Mouse (Mus musculus): ENCODE results near the gene Neu3. TPM values are rescaled to one million over a fixed set of nuclear protein-coding genes. Genes with fewer than 3 reads are reported as not detected.

The Neu3 gene
- total RNA-seq (2021), result 1 to 10 TPM; 3.1 to 3.6 TPM

- DNase-seq, result peak; percentile 97
Measured at GRCm38 (mm10) chr7:99828083-99828570, at the start of gene Neu3. Gene Neu3 (minus strand): TSS chr7:99828417.

GRCm38 (mm10) chr7:99876345-99876744 lies 48.1 kb upstream of the Neu3 start:
- peak; percentile 90 for DNase-seq

GRCm38 (mm10) chr7:99875891-99876290 lies 47.7 kb upstream of the Neu3 start:
- no peak for DNase-seq

- DNase-seq, result no peak
Measured at GRCm38 (mm10) chr7:99873965-99874364, 45.7 kb upstream of the Neu3 start.

- DNase-seq, result no peak
Measured at GRCm38 (mm10) chr7:99869296-99869695, 41.1 kb upstream of the Neu3 start.

- DNase-seq, result no peak
Measured at GRCm38 (mm10) chr7:99865219-99865618, 37.0 kb upstream of the Neu3 start.

- DNase-seq, result no peak
Measured at GRCm38 (mm10) chr7:99864241-99865028, 36.2 kb upstream of the Neu3 start.

- DNase-seq, result no peak
Measured at GRCm38 (mm10) chr7:99863362-99863761, 35.1 kb upstream of the Neu3 start, which contains the start of gene Spcs2. Gene Spcs2 (minus strand): TSS chr7:99863462.

GRCm38 (mm10) chr7:99858813-99859585 lies 30.8 kb upstream of the Neu3 start, which contains the start of gene Xrra1:
Gene Xrra1 (plus strand): TSS chr7:99859116.
- DNase-seq, result peak; percentile 96

- DNase-seq, result no peak
Measured at GRCm38 (mm10) chr7:99858175-99858812, 30.1 kb upstream of the Neu3 start.

GRCm38 (mm10) chr7:99856266-99856861 lies 28.1 kb upstream of the Neu3 start:
- no peak for DNase-seq

GRCm38 (mm10) chr7:99854311-99854710 lies 26.1 kb upstream of the Neu3 start:
- DNase-seq, result no peak

- DNase-seq, result no peak
Measured at GRCm38 (mm10) chr7:99853350-99853749, 25.1 kb upstream of the Neu3 start.

- no peak for DNase-seq
Measured at GRCm38 (mm10) chr7:99851618-99852017, 23.4 kb upstream of the Neu3 start.

GRCm38 (mm10) chr7:99851121-99851520 lies 22.9 kb upstream of the Neu3 start:
- no peak for DNase-seq

GRCm38 (mm10) chr7:99850534-99850933 lies 22.3 kb upstream of the Neu3 start:
- DNase-seq, result no peak

- no peak for DNase-seq
Measured at GRCm38 (mm10) chr7:99845533-99846236, 17.5 kb upstream of the Neu3 start.

- DNase-seq, result no peak
Measured at GRCm38 (mm10) chr7:99838241-99838640, 10.0 kb upstream of the Neu3 start.

GRCm38 (mm10) chr7:99837358-99838071 lies 9.3 kb upstream of the Neu3 start:
- no peak for DNase-seq

GRCm38 (mm10) chr7:99836781-99837180 lies 8.6 kb upstream of the Neu3 start:
- no peak for DNase-seq

GRCm38 (mm10) chr7:99834314-99834853 lies 6.2 kb upstream of the Neu3 start:
- no peak for DNase-seq
